Mouse (Mus musculus) liver, embryonic 13.5 days (tissue): ENCODE results near the gene Agbl3. TPM values are rescaled to one million over a fixed set of nuclear protein-coding genes. Genes with fewer than 3 reads are reported as not detected.

Source experiments
- ATAC-seq: fragments of 200-750 bp; cut with Nextera tagmentation; 2 replicates; pipeline ENCODE4 v1.8.0; 2017; ENCODE audit warnings: low read depth, mild to moderate bottlenecking, moderate number of reproducible peaks, moderate library complexity
- DNase-seq: peaks from one replicate; pipeline ENCODE4 v3.0.0; 2022
- H3K27ac ChIP-seq: fragments of 300-500 bp; sonication (generic); 2 replicates; pipeline ENCODE4 v1.5.1; 2015; ENCODE audit warnings: moderate library complexity, mild to moderate bottlenecking, inconsistent platforms
- H3K27me3 ChIP-seq: fragments of 300-500 bp; sonication (generic); 2 replicates; pipeline ENCODE4 v1.6.1; 2015; ENCODE audit warnings: mild to moderate bottlenecking, inconsistent platforms
- H3K36me3 ChIP-seq: fragments of 300-500 bp; sonication (generic); 2 replicates; pipeline ENCODE4 v1.6.1; 2015; ENCODE audit warnings: mild to moderate bottlenecking, inconsistent platforms
- H3K4me1 ChIP-seq: fragments of 300-500 bp; sonication (generic); replicated peaks from 2 replicates; pipeline ENCODE4 v1.6.1; 2015; ENCODE audit warnings: inconsistent platforms
- H3K4me2 ChIP-seq: fragments of 300-500 bp; sonication (generic); 2 replicates; pipeline ENCODE4 v1.6.1; 2015; ENCODE audit warnings: inconsistent platforms, mild to moderate bottlenecking, moderate library complexity
- H3K4me3 ChIP-seq: fragments of 300-500 bp; sonication (generic); replicated peaks from 2 replicates; pipeline ENCODE4 v1.5.1; 2015; ENCODE audit warnings: mild to moderate bottlenecking, inconsistent platforms
- H3K9ac ChIP-seq: fragments of 300-500 bp; sonication (generic); 2 replicates; pipeline ENCODE4 v1.6.1; 2015; ENCODE audit warnings: mild to moderate bottlenecking, inconsistent platforms
- H3K9me3 ChIP-seq: fragments of 300-500 bp; sonication (generic); replicated peaks from 2 replicates; pipeline ENCODE4 v1.6.1; 2016; ENCODE audit warnings: inconsistent platforms
- WGBS: fragments of 180-500 bp; shearing (Covaris S2); methylation state at CpG from one replicate; pipeline ENCODE4 v1.1.7; 2015; ENCODE audit not compliant: insufficient replicate concordance; 5-methylcytosine and 5-hydroxymethylcytosine counted together
- polyA plus RNA-seq: library from polyadenylated mRNA; unstranded; fragments of >200 nt; fragmentation: Nextera tagmentation; extraction: Ambion mirVana; gene quantifications from 2 replicates; pipeline ENCODE4 v1.2.1, GENCODE M21; 2015

Agbl3 gene
- polyA plus RNA-seq, 1 experiment from 2014 or later = 3.7 TPM

- no peak for DNase-seq
- Histone ChIP-seq H3K36me3 (peaks cover 96% of the 10 kb centered on the region), H3K4me2 (no peak overlapping the region), H3K4me1 (peaks cover 9% of the 10 kb centered on the region), H3K27ac (no peak overlapping the region), H3K27me3 (no peaks in the 10 kb centered on the region), H3K4me3 (no peak overlapping the region), H3K9ac (no peak overlapping the region), H3K9me3 (no peaks in the 10 kb centered on the region)
- no peak for ATAC-seq
- 82% methylated on average over 16 of the region's 16 CpGs for WGBS
Observed at GRCm38 (mm10) chr6:34896168-34896780, 116.0 kb downstream of the Agbl3 start.

- Histone ChIP-seq H3K36me3 (peaks cover 96% of the 10 kb centered on the region), H3K9ac (no peak overlapping the region), H3K9me3 (no peaks in the 10 kb centered on the region), H3K4me3 (no peak overlapping the region), H3K27ac (no peak overlapping the region), H3K27me3 (no peaks in the 10 kb centered on the region), H3K4me2 (no peak overlapping the region), H3K4me1 (peaks cover 35% of the 10 kb centered on the region)
- DNase-seq (no peak), ATAC-seq (peak; percentile 32; the same call in 1 of the 2 replicates)
- WGBS = 72% methylated on average over 2 of the region's 2 CpGs
Observed at GRCm38 (mm10) chr6:34899127-34899526, 118.9 kb downstream of the Agbl3 start.

- Histone ChIP-seq H3K9ac (no peak overlapping the region), H3K36me3 (peaks cover 96% of the 10 kb centered on the region), H3K4me2 (no peak overlapping the region), H3K27me3 (no peaks in the 10 kb centered on the region), H3K9me3 (no peaks in the 10 kb centered on the region), H3K27ac (peak overlapping the region; percentile 11; the same call in 1 of the 2 replicates), H3K4me3 (no peak overlapping the region), H3K4me1 (peaks cover 50% of the 10 kb centered on the region)
- 85% methylated on average over 2 of the region's 2 CpGs for WGBS
- ATAC-seq = no peak
- DNase-seq = no peak
Observed at GRCm38 (mm10) chr6:34900990-34901389, 120.8 kb downstream of the Agbl3 start.

- H3K4me3 ChIP-seq = no peak overlapping the region
- peaks cover 97% of the 10 kb centered on the region for H3K36me3 ChIP-seq
- no peak overlapping the region for H3K4me2 ChIP-seq
- peaks cover 59% of the 10 kb centered on the region for H3K4me1 ChIP-seq
- ATAC-seq (no peak), DNase-seq (no peak)
- H3K9ac ChIP-seq = no peak overlapping the region
- 58% methylated on average over 9 of the region's 9 CpGs for WGBS
- no peaks in the 10 kb centered on the region for H3K9me3 ChIP-seq
- no peaks in the 10 kb centered on the region for H3K27me3 ChIP-seq
- no peak overlapping the region for H3K27ac ChIP-seq
Observed at GRCm38 (mm10) chr6:34901911-34902444, 121.7 kb downstream of the Agbl3 start.

GRCm38 (mm10) chr6:34902578-34902977 is 122.3 kb downstream of the Agbl3 start:
- Histone ChIP-seq H3K36me3 (peaks cover 93% of the 10 kb centered on the region), H3K9me3 (no peaks in the 10 kb centered on the region), H3K4me3 (no peak overlapping the region), H3K4me2 (no peak overlapping the region), H3K27me3 (no peaks in the 10 kb centered on the region), H3K27ac (no peak overlapping the region), H3K4me1 (peaks cover 65% of the 10 kb centered on the region), H3K9ac (0 out of 2 replicates have a peak overlapping the region, but pooled peaks have one; percentile 11)
- 85% methylated on average over 7 of the region's 7 CpGs for WGBS
- no peak for DNase-seq
- ATAC-seq = no peak

GRCm38 (mm10) chr6:34903441-34903840 is 123.2 kb downstream of the Agbl3 start:
- no peak for ATAC-seq
- Histone ChIP-seq H3K27ac (no peak overlapping the region), H3K36me3 (peaks cover 92% of the 10 kb centered on the region)

GRCm38 (mm10) chr6:34903851-34904250 is 123.6 kb downstream of the Agbl3 start:
- WGBS = 85% methylated on average over 10 of the region's 10 CpGs
- peak overlapping the region; percentile 20; the same call in 1 of the 2 replicates for H3K9ac ChIP-seq
- H3K36me3 ChIP-seq = peaks cover 94% of the 10 kb centered on the region
- H3K27ac ChIP-seq = no peak overlapping the region; the same call in 1 of the 2 replicates
- DNase-seq = no peak
- ATAC-seq = no peak
- peaks cover 78% of the 10 kb centered on the region for H3K4me1 ChIP-seq
- no peaks in the 10 kb centered on the region for H3K9me3 ChIP-seq
- no peaks in the 10 kb centered on the region for H3K27me3 ChIP-seq
- H3K4me2 ChIP-seq = no peak overlapping the region
- H3K4me3 ChIP-seq = no peak overlapping the region

More at GRCm38 (mm10) chr6:34903441-34903840, 123.2 kb downstream of the Agbl3 start:
- Histone ChIP-seq H3K4me2 (no peak overlapping the region), H3K4me3 (no peak overlapping the region), H3K27me3 (no peaks in the 10 kb centered on the region), H3K4me1 (peaks cover 74% of the 10 kb centered on the region), H3K9ac (no peak overlapping the region), H3K9me3 (no peaks in the 10 kb centered on the region)
- DNase-seq = no peak
- 67% methylated on average over 5 of the region's 5 CpGs for WGBS

- Histone ChIP-seq H3K27me3 (no peaks in the 10 kb centered on the region), H3K4me1 (peaks cover 78% of the 10 kb centered on the region), H3K4me3 (no peak overlapping the region), H3K9me3 (no peaks in the 10 kb centered on the region), H3K4me2 (no peak overlapping the region), H3K27ac (0 out of 2 replicates have a peak overlapping the region, but pooled peaks have one; percentile 21), H3K9ac (no peak overlapping the region), H3K36me3 (peaks cover 94% of the 10 kb centered on the region)
- DNase-seq (no peak), ATAC-seq (no peak)
- WGBS = 83% methylated on average over 6 of the region's 6 CpGs
Observed at GRCm38 (mm10) chr6:34904361-34904760, 124.1 kb downstream of the Agbl3 start.

GRCm38 (mm10) chr6:34906125-34906524 is 125.9 kb downstream of the Agbl3 start:
- DNase-seq (no peak), ATAC-seq (no peak)
- peak overlapping the region; percentile 83 for H3K4me2 ChIP-seq
- H3K9me3 ChIP-seq = no peaks in the 10 kb centered on the region
- 73% methylated on average over 2 of the region's 2 CpGs for WGBS
- H3K9ac ChIP-seq = peak overlapping the region; percentile 60
- peaks cover 77% of the 10 kb centered on the region for H3K36me3 ChIP-seq
- H3K27ac ChIP-seq = peak overlapping the region; percentile 99
- H3K4me1 ChIP-seq = peaks cover 85% of the 10 kb centered on the region
- no peak overlapping the region; the same call in 1 of the 2 replicates for H3K4me3 ChIP-seq
- no peaks in the 10 kb centered on the region for H3K27me3 ChIP-seq

- Histone ChIP-seq H3K36me3 (peaks cover 72% of the 10 kb centered on the region), H3K9me3 (no peaks in the 10 kb centered on the region), H3K27me3 (no peaks in the 10 kb centered on the region), H3K27ac (peak overlapping the region; percentile 99), H3K4me3 (peak overlapping the region; percentile 45), H3K4me2 (peak overlapping the region; percentile 83), H3K9ac (peak overlapping the region; percentile 60), H3K4me1 (peaks cover 88% of the 10 kb centered on the region)
- ATAC-seq (no peak), DNase-seq (no peak)
- 82% methylated on average over 4 of the region's 4 CpGs for WGBS
Observed at GRCm38 (mm10) chr6:34906661-34907060, 126.4 kb downstream of the Agbl3 start.

GRCm38 (mm10) chr6:34907121-34907614 is 126.9 kb downstream of the Agbl3 start:
- ATAC-seq = peak; percentile 86
- peaks cover 67% of the 10 kb centered on the region for H3K36me3 ChIP-seq
- H3K9me3 ChIP-seq = no peaks in the 10 kb centered on the region
- H3K4me2 ChIP-seq = peak overlapping the region; percentile 83
- peaks cover 88% of the 10 kb centered on the region for H3K4me1 ChIP-seq
- peak; percentile 76 for DNase-seq
- 37% methylated on average over 2 of the region's 2 CpGs for WGBS
- peak overlapping the region; percentile 84 for H3K9ac ChIP-seq
- H3K4me3 ChIP-seq = peak overlapping the region; percentile 45
- H3K27ac ChIP-seq = peak overlapping the region; percentile 99
- no peaks in the 10 kb centered on the region for H3K27me3 ChIP-seq
